Mouse (Mus musculus): ENCODE data around the gene Hs3st3b1. TPM values are rescaled to one million over a fixed set of nuclear protein-coding genes. Genes with fewer than 3 reads are reported as not detected.

Hs3st3b1 gene
- polyA plus RNA-seq, 1 experiment from 2014 or later = 0.76 TPM

DNA sequence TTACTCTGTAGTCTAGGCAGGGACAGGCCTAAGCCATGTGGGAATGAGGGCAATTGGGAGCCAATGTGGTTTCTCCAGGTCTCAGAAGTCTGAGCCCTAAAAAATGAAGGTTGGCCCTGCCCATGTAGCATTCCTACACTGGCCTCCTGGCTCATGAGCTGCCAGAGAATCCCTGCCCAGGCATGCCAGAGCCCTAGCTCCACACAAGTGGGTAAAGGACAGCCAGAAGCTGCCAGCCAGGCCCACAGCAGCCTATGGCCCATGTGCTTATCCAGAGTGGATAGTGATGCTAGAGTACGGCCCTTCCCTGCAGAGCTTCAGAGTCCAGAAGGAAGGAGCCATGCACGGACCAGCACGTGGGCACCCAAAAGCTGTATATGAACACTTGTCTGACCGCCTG is 12.1 kb downstream of the Hs3st3b1 start:
- Histone ChIP-seq H3K4me1 (ENCODE audit: insufficient read depth, low read depth, low read length) (peaks cover 5% of the 10 kb centered on the region; the same call in 1 of the 2 replicates), H3K36me3 (ENCODE audit: insufficient read depth, low read length) (no peaks in the 10 kb centered on the region), H3K9me3 (ENCODE audit: low read length) (no peaks in the 10 kb centered on the region), H3K4me3 (ENCODE audit: low read depth, low read length) (no peak overlapping the region), H3K27me3 (replicated peaks; ENCODE audit: insufficient read depth, low read length) (no peaks in the 10 kb centered on the region; the same call in 1 of the 2 replicates), H3K4me2 (replicated peaks; ENCODE audit: low read depth, low read length) (no peak overlapping the region), H3K9ac (replicated peaks; ENCODE audit: low read depth) (no peak overlapping the region), H3K27ac (ENCODE audit: low read length) (no peak overlapping the region)
- WGBS = 92% methylated on average over 4 of the region's 4 CpGs
- ATAC-seq (no peak), DNase-seq (ENCODE audit: low spot score) (no peak)
- TF ChIP-seq EP300 (IDR thresholded peaks at IDR 0.05) (no peak), CTCF (IDR thresholded peaks at IDR 0.05) (no peak)

DNA sequence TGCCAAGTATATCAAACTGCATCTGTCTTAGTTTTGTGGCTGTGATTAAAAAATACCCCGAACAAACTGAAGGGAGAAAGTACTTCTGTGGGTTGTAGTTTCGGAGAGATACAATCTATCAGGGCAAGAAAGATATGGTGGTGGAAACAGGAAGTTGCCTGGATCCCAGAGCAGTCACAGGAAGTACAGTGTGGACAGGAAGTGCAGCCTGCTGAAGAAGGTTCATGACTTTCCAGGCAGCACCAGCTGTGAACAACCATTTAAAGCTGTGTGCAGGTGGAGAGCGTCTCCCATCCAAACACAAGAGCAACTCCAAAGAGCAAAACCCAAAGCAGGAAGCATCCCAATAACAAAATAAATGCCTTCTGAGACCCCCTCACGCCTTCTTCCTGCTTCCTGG is 13.6 kb downstream of the Hs3st3b1 start:
- Histone ChIP-seq H3K4me3 (ENCODE audit: low read depth, low read length) (no peak overlapping the region), H3K27me3 (replicated peaks; ENCODE audit: insufficient read depth, low read length) (no peaks in the 10 kb centered on the region), H3K4me1 (ENCODE audit: insufficient read depth, low read depth, low read length) (no peaks in the 10 kb centered on the region), H3K27ac (ENCODE audit: low read length) (no peak overlapping the region), H3K9me3 (ENCODE audit: low read length) (no peaks in the 10 kb centered on the region), H3K4me2 (replicated peaks; ENCODE audit: low read depth, low read length) (no peak overlapping the region), H3K36me3 (ENCODE audit: insufficient read depth, low read length) (no peaks in the 10 kb centered on the region), H3K9ac (replicated peaks; ENCODE audit: low read depth) (no peak overlapping the region)
- no peak for TF ChIP-seq EP300 (IDR thresholded peaks at IDR 0.05)
- ATAC-seq (no peak), DNase-seq (ENCODE audit: low spot score) (no peak)
- WGBS = 62% methylated on average over 4 of the region's 4 CpGs

DNA sequence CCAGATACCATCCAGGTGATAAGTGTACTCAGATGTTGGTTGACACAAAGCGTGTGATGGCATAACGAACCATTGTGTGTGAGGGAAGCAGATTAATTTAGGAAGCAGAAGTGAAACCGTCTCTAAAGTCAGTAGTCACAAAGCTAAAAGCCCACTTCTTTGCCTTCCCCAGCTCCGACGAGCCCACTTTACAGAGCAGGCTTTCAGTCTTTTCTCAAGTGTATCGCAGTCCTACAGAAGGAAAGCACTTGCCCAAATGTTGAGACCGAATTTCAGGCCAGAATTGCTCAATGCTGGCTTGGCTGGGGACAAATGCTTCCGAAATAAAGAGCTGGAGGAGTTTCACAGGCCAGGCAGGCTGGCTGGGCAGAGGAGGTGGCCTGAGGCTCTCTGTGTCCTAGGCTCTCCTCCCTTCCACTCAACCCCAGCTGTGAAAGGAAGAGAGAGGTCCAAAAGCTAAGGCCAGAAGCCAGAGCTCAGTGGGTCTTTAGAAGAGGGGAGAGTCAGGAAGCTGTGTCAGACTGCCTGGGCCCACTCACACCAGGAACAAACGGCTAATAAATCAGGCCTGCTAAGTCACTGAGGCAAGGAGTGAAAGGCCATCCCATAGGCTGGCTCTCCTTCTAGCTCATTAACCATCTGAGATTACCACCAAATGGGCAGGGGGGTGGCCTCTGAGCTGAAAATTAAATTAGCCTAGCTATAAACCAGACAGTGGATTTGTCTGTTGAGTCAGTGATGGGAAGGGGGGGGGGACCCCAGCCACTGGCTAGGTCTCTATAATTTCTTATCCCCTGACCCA is 15.3 kb downstream of the Hs3st3b1 start:
- Histone ChIP-seq H3K9ac (replicated peaks; ENCODE audit: low read depth) (no peak overlapping the region), H3K4me2 (replicated peaks; ENCODE audit: low read depth, low read length) (no peak overlapping the region), H3K9me3 (ENCODE audit: low read length) (no peaks in the 10 kb centered on the region), H3K27ac (ENCODE audit: low read length) (no peak overlapping the region), H3K36me3 (ENCODE audit: insufficient read depth, low read length) (no peaks in the 10 kb centered on the region), H3K27me3 (replicated peaks; ENCODE audit: insufficient read depth, low read length) (no peaks in the 10 kb centered on the region), H3K4me3 (ENCODE audit: low read depth, low read length) (no peak overlapping the region), H3K4me1 (ENCODE audit: insufficient read depth, low read depth, low read length) (no peaks in the 10 kb centered on the region)
- WGBS = 71% methylated on average over 9 of the region's 9 CpGs
- no peak for ATAC-seq
- no peak for TF ChIP-seq CTCF (IDR thresholded peaks at IDR 0.05)
- no peak for TF ChIP-seq EP300 (IDR thresholded peaks at IDR 0.05)
- no peak for DNase-seq (ENCODE audit: low spot score)

GRCm38 (mm10) chr11:63904787-63905186 is 17.3 kb downstream of the Hs3st3b1 start:
- DNase-seq (ENCODE audit: low spot score) = peak; percentile 63
- Histone ChIP-seq H3K4me1 (ENCODE audit: insufficient read depth, low read depth, low read length) (no peaks in the 10 kb centered on the region), H3K4me2 (replicated peaks; ENCODE audit: low read depth, low read length) (no peak overlapping the region), H3K27me3 (replicated peaks; ENCODE audit: insufficient read depth, low read length) (no peaks in the 10 kb centered on the region), H3K9me3 (ENCODE audit: low read length) (no peaks in the 10 kb centered on the region), H3K4me3 (ENCODE audit: low read depth, low read length) (no peak overlapping the region), H3K9ac (replicated peaks; ENCODE audit: low read depth) (no peak overlapping the region), H3K36me3 (ENCODE audit: insufficient read depth, low read length) (no peaks in the 10 kb centered on the region), H3K27ac (ENCODE audit: low read length) (no peak overlapping the region)
- 0 out of 2 replicates have a peak, but pooled peaks have one; percentile 30 for ATAC-seq
- TF ChIP-seq CTCF (IDR thresholded peaks at IDR 0.05) = no peak
- TF ChIP-seq EP300 (IDR thresholded peaks at IDR 0.05) = no peak
- 42% methylated on average over 4 of the region's 4 CpGs for WGBS

DNA sequence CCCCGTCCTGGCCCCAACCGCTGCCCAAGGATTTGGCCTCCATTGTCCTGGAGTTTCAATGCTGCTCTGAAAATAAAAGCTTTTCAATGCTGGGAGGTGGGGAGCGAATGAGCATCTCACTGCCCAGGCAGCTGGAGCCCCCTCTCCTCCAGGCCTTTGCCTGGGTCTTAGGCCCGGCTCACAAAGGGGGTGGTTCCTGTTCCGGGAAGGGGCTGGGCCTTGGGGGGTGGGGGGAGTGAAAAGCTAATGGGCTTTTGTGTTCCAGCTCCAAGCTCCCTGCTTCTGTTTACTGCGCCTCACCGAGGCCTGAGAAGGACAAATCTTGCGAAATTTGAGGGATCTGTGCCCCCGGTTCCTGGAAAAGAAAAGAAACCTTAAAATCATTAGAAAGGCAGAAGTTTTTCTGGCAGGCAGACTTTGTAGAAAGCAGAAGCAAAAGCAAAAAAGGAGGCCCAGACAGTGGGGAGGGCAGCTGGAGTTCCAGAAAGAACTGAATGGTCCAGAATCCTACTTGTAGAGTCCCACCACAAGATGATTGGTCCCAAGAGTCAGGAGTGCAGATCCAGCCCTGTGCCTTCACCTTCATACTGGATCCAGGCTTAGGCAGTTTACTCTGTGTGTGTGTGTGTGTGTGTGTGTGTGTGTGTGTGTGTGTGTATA is 23.5 kb downstream of the Hs3st3b1 start:
- H3K9ac ChIP-seq (replicated peaks; ENCODE audit: low read depth) = no peak overlapping the region
- H3K4me2 ChIP-seq (replicated peaks; ENCODE audit: low read depth, low read length) = no peak overlapping the region
- peak; percentile 69 for ATAC-seq
- no peaks in the 10 kb centered on the region for H3K9me3 ChIP-seq (ENCODE audit: low read length)
- H3K27ac ChIP-seq (ENCODE audit: low read length) = peak overlapping the region; percentile 62
- no peaks in the 10 kb centered on the region for H3K27me3 ChIP-seq (replicated peaks; ENCODE audit: insufficient read depth, low read length)
- WGBS = 54% methylated on average over 9 of the region's 9 CpGs
- H3K36me3 ChIP-seq (ENCODE audit: insufficient read depth, low read length) = no peaks in the 10 kb centered on the region
- H3K4me1 ChIP-seq (ENCODE audit: insufficient read depth, low read depth, low read length) = no peaks in the 10 kb centered on the region
- TF ChIP-seq EP300 (IDR thresholded peaks at IDR 0.05) (peak; percentile 32; the same call in 1 of the 2 replicates), CTCF (IDR thresholded peaks at IDR 0.05) (no peak)
- peak; percentile 79 for DNase-seq (ENCODE audit: low spot score)
- H3K4me3 ChIP-seq (ENCODE audit: low read depth, low read length) = no peak overlapping the region

DNA sequence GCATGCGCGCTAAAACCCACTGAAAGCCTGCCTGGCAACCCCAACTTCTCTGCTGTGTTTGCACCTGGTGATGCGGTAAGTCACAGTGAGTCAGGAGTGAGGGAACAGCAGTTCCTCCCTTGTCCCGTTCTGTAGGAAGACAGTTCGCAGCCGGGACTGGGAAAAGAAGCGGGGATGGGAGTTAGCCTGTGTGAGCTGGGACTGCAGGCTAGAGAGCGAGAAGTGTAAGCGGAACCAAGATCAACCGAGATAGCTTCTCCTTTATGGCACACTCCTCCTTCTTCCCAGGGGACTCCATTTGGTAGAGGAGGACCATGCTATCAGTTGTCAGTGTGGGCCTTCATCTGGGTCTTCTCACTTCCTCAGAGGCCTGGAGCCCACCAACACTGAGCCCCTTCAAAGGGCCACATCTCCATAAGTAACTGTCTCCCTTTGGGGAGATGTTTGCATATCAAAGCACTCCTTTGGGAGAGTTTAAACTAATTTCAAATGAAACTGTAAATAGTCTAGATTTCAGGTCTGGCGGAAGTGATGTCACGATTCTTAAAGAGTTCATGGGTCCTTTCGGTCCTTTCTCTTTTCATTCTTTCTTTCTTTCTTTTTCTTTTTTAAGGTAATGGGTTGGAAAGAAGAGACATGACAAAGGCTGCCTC is 24.1 kb downstream of the Hs3st3b1 start:
- Histone ChIP-seq H3K4me2 (replicated peaks; ENCODE audit: low read depth, low read length) (no peak overlapping the region), H3K9me3 (ENCODE audit: low read length) (no peaks in the 10 kb centered on the region), H3K4me3 (ENCODE audit: low read depth, low read length) (no peak overlapping the region), H3K27me3 (replicated peaks; ENCODE audit: insufficient read depth, low read length) (no peaks in the 10 kb centered on the region), H3K9ac (replicated peaks; ENCODE audit: low read depth) (no peak overlapping the region), H3K27ac (ENCODE audit: low read length) (peak overlapping the region; percentile 62), H3K36me3 (ENCODE audit: insufficient read depth, low read length) (no peaks in the 10 kb centered on the region), H3K4me1 (ENCODE audit: insufficient read depth, low read depth, low read length) (no peaks in the 10 kb centered on the region)
- no peak for ATAC-seq
- DNase-seq (ENCODE audit: low spot score) = no peak
- TF ChIP-seq EP300 (IDR thresholded peaks at IDR 0.05) (no peak), CTCF (IDR thresholded peaks at IDR 0.05) (no peak)
- 79% methylated on average over 13 of the region's 13 CpGs for WGBS

Data from lung, postnatal 0 days (tissue).